Mouse (Mus musculus): ENCODE measurements around the gene Tfr2.
A peak's percentile ranks its signal among the peaks of the same experiment; 100 is the strongest.

Gene Tfr2

DNA sequence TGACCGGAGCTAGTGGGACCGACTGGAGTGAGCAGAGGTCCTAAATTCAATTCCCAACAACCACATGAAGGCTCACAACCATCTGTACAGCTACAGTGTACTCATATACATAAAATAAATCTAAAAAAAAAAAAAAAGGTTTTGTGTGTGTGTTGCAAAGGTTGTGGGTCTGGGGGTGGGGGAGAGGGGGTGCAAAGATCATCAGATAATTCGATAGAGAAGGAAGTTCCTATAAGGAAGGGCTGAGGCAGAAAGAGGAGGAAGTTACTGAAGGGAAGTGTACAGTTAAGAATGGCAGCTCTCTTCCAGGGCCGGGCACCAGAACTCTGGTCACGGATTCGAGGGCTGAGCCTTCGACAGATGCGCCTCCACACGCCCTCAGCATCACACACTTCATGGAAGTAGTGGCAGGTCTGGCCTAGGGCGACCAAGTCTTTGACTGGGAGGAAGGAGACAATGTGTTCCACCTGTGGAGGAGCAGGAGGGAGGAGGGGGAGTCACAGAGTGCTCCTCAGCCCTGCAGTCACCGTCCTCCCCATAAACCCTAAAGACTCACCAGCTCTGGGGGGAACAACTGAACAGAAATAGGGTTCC is 54.4 kb downstream of the Tfr2 start:
- DNase-seq (ENCODE audit: low read depth, low spot score) = no peak

DNA sequence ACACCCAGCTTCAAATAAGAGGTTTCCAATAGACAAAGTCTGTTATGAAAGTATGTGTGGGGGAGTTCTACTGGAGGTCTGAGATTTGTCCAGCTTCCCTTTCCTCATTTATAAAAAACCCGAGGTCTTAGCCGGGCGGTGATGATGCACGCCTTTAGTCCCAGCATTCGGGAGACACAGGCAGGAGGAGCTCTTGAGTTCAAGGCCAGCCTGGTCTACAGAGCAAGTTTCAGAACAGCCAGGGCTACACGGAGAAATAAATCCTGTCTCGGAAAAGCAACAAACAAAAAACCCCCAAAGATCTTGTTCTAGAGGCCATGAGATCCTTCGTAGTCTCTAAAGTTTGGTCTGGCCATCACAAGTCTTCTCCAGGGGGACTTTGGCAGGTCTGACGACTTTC is 58.4 kb downstream of the Tfr2 start:
- no peak for DNase-seq (ENCODE audit: low read depth, low spot score)

DNA sequence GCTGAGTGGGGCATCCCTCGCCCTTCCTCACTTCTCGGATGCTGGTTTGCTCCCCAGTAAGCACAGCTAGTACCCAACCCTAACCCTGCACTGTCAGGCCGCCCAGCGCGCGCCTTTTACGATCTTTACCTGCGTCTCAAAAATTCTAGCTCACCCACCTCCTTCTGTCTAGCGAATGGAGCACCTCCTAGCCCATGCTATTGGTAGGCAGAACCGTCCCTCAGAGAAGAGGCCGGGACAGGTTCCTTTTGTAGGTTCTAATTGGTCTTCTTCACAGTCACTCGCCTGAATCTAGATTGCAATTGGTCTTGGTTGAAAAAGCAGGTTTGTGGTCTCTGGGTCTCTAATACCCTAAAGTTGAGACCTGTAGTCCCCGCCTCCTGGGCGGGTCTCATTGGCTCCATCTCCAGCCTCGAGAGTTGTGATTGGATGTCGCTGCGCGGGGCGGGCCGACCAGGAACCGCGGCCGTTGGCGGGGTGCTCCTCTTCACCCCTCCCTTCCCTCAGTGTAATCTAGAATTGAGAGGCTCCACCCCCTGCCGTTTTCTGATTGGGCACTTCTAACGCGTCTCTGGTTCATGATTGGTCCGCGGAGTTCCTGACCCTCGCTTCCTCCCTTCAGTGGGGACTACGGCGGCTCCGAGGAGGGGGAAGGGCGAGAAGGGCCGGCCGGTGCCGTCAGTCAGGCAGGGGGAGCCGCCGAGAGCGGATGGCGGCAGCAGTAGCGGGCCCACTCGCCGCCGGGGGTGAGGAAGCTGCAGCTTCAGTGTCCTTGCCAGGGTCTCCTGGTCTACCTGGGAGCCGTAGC is 59.1 kb downstream of the Tfr2 start, which contains the start of the genes Fbxo24, Lrch4 and Gm20605:
TSS of gene Fbxo24 (minus strand) at position 505 of the 808 bp plus-strand sequence.
TSS of gene Lrch4 (plus strand) at position 624 of the 808 bp plus-strand sequence.
TSS of gene Gm20605 (plus strand) at position 678 of the 808 bp plus-strand sequence.
- peak; percentile 99 for DNase-seq (ENCODE audit: low read depth, low spot score)

DNA sequence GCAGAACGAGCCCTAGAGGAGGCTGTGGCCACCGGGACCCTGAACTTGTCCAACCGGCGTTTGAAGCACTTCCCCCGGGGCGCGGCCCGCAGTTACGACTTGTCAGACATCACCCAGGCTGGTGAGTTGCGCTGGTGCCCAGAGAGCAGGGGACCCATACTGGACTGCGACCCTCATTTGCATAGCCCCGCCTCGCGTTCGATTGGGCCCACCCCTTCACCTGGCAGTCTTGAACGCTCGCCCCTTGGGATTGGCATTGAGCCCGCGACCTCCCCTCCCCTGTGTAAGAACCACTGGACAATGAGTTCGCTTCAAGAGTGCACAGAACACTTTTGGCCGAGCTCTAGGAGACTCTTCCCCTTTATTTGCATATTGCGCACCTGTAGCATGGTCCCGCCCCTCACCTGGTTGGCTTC is 59.7 kb downstream of the Tfr2 start:
- DNase-seq (ENCODE audit: low read depth, low spot score) = no peak

DNA sequence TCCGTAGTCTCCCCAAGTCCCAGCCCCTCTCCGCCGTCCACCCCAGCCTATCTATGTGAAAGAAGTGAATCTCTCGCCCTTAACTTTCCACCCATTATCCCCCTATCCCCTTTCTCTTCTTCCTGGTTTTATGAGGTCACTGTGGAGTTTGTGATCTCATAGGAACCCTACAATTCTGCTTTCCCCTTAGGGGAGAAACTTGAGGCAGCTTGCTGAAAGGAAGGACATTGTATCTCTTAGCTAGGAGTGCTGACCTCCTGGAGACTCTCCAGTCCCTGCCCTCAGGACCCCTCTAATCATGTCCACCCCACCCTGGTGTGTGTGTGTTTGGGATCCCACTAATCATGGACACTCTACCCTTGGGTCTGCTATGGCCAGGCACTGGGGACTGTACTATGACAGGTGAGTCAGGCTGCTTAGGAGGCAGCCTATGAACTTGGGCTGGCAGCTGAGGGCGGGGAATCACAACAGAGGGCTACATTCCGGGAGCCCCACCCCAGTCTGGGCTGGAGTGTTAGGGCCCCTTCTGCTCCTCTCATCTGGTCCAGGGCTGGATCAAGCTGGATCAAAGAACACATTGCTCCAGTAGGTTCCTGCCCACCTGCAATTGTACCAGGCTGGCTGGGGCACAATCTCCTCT is 60.4 kb downstream of the Tfr2 start:
- no peak for DNase-seq (ENCODE audit: low read depth, low spot score)

DNA sequence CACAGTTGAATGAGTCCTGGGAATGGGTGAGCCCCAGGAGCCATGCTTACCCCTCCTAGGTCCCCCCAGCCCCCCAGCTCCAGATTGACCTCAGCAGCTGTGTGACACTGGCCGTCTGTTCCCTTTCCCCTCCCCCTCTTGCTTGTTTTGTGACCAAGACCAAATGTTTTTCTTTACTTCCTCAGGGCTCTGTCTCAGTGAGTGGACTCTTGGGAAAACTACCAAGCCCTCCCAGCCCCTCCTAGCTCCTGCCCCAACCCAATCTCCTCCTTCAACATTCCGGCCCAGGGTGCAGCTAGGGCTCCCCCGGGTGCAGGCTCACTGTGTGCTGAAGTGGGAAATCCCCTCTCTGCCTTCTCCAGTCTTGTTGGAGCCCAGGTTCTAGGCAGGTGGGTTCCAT is 61.0 kb downstream of the Tfr2 start:
- DNase-seq (ENCODE audit: low read depth, low spot score) = no peak

DNA sequence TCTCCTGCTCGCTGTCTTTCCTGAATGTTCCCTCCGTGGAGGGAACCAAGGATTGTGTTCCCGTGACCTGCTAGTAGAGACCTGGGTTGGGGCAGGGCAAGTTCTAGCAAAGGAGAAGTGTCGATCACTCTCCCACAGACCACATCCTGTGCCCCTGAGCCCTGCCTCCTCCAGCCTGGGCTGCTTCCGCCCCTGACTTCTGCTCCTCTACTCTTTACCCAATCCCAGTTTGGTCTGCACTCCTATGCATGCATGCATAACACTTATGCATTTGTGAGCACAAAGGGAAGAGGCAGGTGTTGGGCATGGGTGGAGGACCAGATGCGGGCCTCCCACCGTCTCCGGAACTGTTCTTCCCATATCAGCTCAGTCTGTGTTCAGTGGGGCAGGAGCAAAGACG is 61.5 kb downstream of the Tfr2 start:
- no peak for DNase-seq (ENCODE audit: low read depth, low spot score)

DNA sequence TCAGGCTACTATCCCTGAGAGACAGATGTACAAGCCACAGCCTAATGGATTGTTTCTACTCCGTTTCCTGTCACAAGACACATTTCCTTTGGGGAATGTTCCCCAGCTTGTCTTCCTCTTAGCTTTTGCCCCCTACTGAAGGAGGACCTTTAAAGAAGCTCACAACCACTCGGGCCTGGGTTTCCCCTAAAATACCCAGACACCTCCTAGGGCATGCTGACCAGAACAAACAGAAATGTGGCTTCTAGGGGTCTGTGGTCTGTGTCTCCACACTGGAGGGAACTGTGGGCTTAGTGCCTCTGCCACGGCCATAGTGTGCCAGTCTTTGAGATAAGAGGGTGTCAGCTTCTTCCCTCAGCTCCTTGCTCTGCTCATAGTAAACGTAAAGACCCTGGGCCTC is 62.0 kb downstream of the Tfr2 start:
- no peak for DNase-seq (ENCODE audit: low read depth, low spot score)

DNA sequence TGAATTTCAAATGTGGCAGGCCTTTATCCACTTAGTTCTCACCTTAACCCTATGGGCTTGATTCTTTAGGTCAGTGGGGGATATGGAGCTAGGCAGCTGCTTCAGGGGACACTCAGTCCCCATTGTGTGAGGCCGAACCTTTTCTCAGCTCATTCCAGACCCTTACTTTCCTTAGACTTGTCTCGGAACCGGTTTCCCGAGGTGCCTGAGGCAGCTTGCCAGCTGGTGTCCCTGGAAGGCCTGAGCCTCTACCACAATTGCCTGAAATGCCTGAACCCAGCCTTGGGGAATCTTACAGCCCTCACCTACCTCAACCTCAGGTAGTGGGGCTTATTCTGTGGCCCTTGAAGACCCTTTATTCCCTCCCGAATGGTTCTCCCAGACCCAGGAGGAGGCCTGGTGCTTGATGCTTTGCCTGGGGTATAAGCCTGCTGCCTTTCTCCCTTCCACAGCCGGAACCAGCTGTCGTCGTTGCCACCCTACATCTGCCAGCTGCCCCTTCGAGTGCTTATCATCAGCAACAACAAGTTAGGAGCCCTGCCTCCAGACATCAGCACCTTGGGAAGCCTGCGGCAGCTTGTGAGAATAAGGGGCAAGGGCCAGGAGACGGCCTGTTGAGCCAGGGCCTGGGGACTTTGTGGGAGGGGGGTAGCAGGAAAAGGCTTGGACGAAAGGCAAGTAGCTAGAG is 63.9 kb downstream of the Tfr2 start:
- no peak for DNase-seq (ENCODE audit: low read depth, low spot score)

Measured in skeletal muscle tissue, adult 2 months (tissue).